Mouse (Mus musculus): ENCODE measurements around the gene Cnksr3.

The Cnksr3 gene

DNA sequence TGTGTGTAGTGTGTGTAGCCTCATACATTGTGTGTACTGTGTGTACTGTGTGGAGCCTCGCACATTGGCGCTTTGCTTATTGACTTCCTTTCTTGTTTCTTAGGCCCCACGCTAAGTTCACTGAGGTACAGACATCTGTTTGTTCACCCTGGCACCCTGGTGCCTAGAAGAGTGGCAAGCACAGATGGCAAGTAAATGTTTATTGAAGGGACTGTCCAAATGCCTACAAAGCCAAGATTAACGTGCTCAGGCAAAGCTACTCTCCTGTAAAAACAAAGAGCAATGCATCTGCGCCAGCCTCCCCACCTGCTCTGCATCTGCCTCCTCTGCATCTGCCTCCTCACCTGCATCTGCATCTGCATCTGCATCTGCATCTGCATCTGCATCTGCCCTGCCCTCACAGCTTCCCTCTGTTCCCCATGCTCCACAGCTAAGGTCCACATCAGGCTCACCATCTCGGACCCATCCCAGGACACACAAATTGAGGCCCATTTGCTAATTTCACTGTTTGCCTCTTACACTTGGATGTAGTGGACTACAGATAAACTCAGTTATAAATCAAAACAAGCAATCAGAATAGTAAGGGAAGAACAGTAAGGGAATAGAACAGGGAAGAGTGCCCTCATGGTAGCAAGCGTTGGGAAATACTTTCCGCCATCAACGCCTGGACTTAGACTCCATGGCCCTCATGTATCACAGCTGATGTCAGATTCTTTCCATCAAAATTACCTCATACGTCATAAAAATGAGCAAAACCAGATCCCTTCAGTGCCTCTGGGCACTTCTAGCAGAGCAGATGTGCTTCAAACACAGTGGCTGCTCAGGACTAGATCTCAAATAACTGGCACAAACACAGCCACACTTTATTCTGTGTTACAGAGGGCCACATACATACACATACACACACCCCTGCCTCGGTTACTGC is 62.1 kb downstream of the Cnksr3 start:
- no peak for DNase-seq (ENCODE audit: low read depth)

GRCm38 (mm10) chr10:7145614-7146013 is 66.4 kb downstream of the Cnksr3 start:
- DNase-seq (ENCODE audit: low read depth) = peak; percentile 10

DNA sequence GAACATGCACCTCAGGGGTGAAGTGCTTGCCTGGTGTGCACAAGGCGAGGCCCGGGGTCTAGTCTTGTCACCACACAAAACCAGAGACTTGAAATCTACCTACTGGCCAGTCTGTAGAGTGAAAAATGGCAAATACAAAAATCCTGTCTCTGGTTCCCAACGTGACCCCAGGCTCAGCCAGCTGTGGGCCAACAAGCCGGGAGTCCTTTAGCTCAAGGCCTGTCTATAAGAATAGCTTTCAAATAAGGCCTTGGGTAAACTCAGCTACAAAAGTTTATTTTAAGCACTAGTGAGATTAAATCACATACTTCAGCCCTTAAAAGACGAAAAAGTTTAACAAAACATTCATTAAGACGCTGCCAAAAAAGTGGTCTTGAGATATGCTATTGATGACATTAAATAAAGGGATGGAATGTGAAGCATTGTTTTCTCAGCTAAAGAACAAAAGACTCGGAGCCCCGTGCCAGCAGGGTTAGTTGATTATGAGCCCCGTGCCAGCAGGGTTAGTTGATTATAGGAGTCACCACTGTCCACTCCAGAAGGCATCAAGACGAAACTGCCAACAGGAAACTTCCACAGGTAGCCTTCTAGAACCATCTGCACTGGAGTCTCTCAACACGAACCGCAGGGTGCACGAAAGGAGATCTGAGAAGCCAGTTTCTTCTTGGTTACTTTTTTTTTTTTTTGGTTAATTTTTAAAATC is 67.8 kb downstream of the Cnksr3 start:
- no peak for DNase-seq (ENCODE audit: low read depth)

- no peak for DNase-seq (ENCODE audit: low read depth)
Measured at GRCm38 (mm10) chr10:7142287-7142686, 69.8 kb downstream of the Cnksr3 start.

DNA sequence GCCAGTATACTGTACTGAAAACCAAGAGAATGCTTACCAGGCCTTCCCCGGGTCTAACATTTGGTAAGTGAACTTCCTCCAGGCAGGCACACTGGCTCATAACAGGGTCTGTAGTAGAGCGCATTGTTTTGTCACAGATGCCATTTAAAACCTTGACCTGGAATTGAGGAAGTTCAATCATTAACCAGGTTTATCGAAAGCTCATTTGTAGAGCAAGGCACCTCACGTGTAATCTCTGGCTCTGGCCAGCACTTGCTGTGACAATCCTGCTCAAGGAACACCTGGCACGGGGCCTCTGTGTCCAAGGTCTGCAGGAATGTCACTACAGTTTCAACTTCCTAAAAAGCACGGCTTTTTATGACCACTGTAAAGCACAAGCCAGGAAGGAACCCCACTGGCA is 71.8 kb downstream of the Cnksr3 start:
- DNase-seq (ENCODE audit: low read depth) = no peak

GRCm38 (mm10) chr10:7138049-7138448 is 74.0 kb downstream of the Cnksr3 start:
- no peak for DNase-seq (ENCODE audit: low read depth)

GRCm38 (mm10) chr10:7135751-7136150 is 76.3 kb downstream of the Cnksr3 start:
- no peak for DNase-seq (ENCODE audit: low read depth)

- no peak for DNase-seq (ENCODE audit: low read depth)
Measured at GRCm38 (mm10) chr10:7133005-7133404, 79.0 kb downstream of the Cnksr3 start.

DNA sequence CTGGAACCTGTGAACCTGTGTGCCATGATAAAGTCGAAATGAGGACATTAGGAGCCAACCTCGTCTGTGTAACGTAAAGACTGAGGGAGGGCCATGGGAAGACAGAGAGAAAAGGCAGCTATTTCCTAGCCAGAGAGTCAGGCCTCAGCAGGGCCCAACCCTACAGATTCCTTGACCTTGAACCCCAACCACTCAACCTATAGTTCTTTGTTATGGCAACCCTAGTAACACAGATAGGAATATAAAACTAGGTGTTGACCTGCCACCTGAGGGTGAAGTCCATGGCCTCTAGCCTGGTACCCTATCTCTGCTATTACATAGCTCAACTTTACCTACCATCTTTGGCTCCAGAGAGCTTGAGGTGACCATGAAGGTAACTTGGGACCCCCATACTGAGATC is 80.6 kb downstream of the Cnksr3 start:
- no peak for DNase-seq (ENCODE audit: low read depth)

GRCm38 (mm10) chr10:7127828-7128227 is 84.2 kb downstream of the Cnksr3 start:
- DNase-seq (ENCODE audit: low read depth) = no peak

GRCm38 (mm10) chr10:7126882-7127281 is 85.2 kb downstream of the Cnksr3 start:
- no peak for DNase-seq (ENCODE audit: low read depth)

DNA sequence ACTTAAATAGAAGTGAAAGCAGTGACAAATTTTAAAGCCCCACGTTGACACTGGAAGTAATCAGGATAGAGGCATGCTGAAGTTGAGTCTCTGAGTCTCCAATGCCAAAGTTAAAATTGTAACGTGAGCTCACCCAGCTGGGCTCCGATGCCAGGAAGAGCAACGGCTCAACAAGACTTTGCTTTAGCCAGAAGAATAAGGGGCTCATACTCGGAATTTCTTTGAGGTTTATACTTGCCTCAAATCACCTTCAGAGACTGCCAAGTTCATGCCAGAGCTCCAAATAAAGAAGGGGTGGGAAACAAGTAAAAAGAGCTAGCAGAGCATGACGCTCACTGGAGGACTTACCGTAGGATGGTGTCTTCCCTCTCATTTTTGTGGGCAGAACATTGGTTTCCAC is 85.8 kb downstream of the Cnksr3 start:
- DNase-seq (ENCODE audit: low read depth) = no peak

GRCm38 (mm10) chr10:7124993-7125392 is 87.0 kb downstream of the Cnksr3 start:
- DNase-seq (ENCODE audit: low read depth) = no peak

GRCm38 (mm10) chr10:7122294-7122693 is 89.7 kb downstream of the Cnksr3 start:
- no peak for DNase-seq (ENCODE audit: low read depth)

GRCm38 (mm10) chr10:7120206-7120605 is 91.8 kb downstream of the Cnksr3 start:
- DNase-seq (ENCODE audit: low read depth) = no peak

DNA sequence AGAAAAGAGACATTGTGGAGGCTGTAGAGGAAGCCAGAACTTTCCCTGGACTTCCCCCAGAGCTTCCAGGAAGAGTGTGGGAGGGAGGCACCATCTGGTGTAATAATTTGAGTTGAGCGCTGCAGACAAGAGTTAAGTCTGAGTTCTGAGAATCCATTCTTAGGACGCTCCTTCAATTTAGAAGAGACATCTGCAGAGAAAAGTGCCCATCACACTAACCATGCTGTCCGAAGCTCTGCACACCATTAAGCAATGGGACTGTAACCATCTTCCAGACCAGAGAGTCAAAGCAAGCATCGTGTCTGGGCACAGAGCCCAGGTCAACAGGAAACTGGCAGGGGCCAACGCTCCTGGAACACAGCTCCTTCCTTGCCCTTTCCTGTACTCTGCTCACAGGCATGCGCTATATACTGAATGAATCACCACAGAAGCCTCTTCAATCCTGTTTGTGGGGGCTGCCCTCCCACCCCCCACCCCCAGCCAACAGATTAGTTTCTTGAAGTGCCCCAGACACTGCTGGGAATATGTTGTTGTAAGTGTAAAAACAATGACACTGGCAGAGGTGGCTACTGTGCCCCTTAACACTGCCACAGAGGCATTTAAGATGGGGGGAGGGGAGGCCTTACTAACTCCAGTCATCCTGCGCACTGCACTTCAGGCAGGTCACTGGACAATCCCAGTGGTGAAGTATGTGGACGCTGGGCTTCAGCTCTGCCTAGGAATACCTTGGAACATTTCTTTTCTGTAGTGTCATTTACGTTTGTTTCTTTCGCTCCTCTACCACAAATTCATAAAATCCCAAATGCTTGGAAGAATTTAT is 93.6 kb downstream of the Cnksr3 start:
- no peak for DNase-seq (ENCODE audit: low read depth)

GRCm38 (mm10) chr10:7117785-7118184 is 94.3 kb downstream of the Cnksr3 start:
- no peak for DNase-seq (ENCODE audit: low read depth)

GRCm38 (mm10) chr10:7114796-7115195 is 97.2 kb downstream of the Cnksr3 start:
- no peak for DNase-seq (ENCODE audit: low read depth)

GRCm38 (mm10) chr10:7113747-7114146 is 98.3 kb downstream of the Cnksr3 start:
- no peak for DNase-seq (ENCODE audit: low read depth)

DNA sequence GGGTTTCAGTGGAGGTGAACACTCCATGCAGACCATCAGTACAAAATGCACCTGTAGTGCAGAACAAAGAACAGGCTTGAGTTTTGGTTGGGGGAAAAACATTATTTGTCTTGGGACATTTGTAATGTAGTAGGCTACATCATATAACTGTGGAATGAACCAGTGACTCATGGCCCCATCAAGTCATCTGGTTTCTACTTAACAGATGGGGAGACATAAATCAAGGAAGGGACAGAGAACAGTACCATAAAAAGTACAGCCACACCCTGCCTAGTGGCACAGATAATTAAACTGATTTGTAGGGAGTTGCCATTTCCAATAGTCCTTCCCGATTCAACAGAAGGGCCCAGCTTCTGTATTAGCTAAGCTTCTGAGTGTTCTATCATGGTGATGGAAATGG is 98.9 kb downstream of the Cnksr3 start:
- DNase-seq (ENCODE audit: low read depth) = no peak

DNA sequence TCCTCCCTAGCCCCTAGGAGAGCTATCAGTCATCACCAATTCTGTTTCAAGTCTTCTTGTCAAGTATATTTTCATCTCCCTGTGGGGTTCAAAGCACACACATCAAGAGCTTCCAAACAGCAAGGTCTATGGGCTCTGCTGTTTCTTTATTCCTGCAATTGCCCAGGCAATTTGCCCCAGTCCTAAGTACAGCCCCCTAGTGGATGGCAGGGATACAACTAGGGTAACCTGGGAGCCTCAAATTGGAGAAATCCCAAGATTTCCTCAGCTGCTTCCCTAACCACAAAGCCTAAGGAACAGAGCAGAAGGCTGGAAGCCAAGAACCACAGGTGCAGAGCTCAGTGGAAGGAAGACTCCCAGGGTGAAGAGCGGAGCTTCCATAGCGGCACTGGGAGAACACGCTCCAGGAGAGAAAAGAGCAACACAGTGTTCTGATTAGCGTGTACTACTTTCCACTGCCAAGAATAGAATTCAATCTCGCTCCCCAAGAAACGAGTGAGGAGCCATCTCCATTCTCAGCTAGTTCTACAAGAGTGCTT is 100.5 kb downstream of the Cnksr3 start:
- no peak for DNase-seq (ENCODE audit: low read depth)

DNA sequence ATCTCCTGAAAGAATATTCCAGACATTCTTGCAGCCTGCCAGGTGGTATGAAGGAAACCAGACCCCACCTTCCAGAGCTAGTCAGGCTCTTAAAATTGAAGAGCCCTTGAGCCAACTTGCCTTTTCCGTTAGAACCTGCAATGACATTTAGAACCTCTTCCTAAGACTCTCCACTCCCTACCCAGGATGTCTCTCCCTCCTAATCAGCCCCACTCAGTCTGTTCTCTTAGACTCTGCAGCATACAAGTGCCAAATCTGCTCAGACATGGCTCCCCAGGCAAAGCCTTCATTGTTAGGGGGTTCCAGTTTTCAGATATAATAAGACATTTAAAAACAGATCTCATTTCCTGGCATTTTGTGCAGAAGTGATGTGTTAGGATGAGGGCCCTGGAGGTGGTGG is 108.2 kb downstream of the Cnksr3 start:
- no peak for DNase-seq (ENCODE audit: low read depth)

Measured in c-Kit-positive CD71-negative TER-119-negative erythroid progenitor cells, embryonic 14.5 days (primary cell).